Mouse (Mus musculus) hindbrain, embryonic 11.5 days (tissue): Measurements from ENCODE around the gene E4f1. TPM values are rescaled to one million over a fixed set of nuclear protein-coding genes. Genes with fewer than 3 reads are reported as not detected.
A peak's percentile ranks its signal among the peaks of the same experiment; 100 is the strongest.
"Not testable (repeated sequence)": the region's sequence is repeated elsewhere in the genome, so short reads cannot be mapped to it uniquely, and the experiment has no call there.

Source experiments
- ATAC-seq: fragments of 200-750 bp; cut with Nextera tagmentation; 2 replicates; pipeline ENCODE4 v1.8.0; 2017; ENCODE audit warnings: mild to moderate bottlenecking, moderate TSS enrichment, moderate library complexity; ENCODE audit not compliant: low FRiP score
- DNase-seq: peaks from one replicate; pipeline ENCODE4 v3.0.0-alpha.2; 2015; ENCODE audit warnings: low spot score
- H3K27ac ChIP-seq: fragments of 300-500 bp; sonication (generic); 2 replicates; pipeline ENCODE4 v1.5.1; 2014; ENCODE audit warnings: mild to moderate bottlenecking, low read depth, low read length
- H3K27me3 ChIP-seq: fragments of 300-500 bp; sonication (generic); 2 replicates; pipeline ENCODE4 v1.6.1; 2014; ENCODE audit warnings: mild to moderate bottlenecking, low read length, moderate library complexity, mixed read lengths; ENCODE audit not compliant: control insufficient read depth, insufficient read depth
- H3K36me3 ChIP-seq: fragments of 300-500 bp; sonication (generic); 2 replicates; pipeline ENCODE4 v1.6.1; 2014; ENCODE audit warnings: mild to moderate bottlenecking, low read length, moderate library complexity, mixed read lengths; ENCODE audit not compliant: control insufficient read depth, insufficient read depth
- H3K4me1 ChIP-seq: fragments of 300-500 bp; sonication (generic); replicated peaks from 2 replicates; pipeline ENCODE4 v1.6.1; 2014; ENCODE audit warnings: low read length, mixed read lengths; ENCODE audit not compliant: control insufficient read depth, insufficient read depth
- H3K4me2 ChIP-seq: fragments of 300-500 bp; sonication (generic); replicated peaks from 2 replicates; pipeline ENCODE4 v1.6.1; 2014; ENCODE audit warnings: mild to moderate bottlenecking, low read depth, low read length
- H3K4me3 ChIP-seq: fragments of 300-500 bp; sonication (generic); 2 replicates; pipeline ENCODE4 v1.5.1; 2014; ENCODE audit warnings: low read depth, low read length
- H3K9ac ChIP-seq: fragments of 300-500 bp; sonication (generic); 2 replicates; pipeline ENCODE4 v1.6.1; 2014; ENCODE audit warnings: low read depth, low read length
- H3K9me3 ChIP-seq: fragments of 300-500 bp; sonication (generic); 2 replicates; pipeline ENCODE4 v1.6.1; 2016; ENCODE audit warnings: low read length; ENCODE audit not compliant: control insufficient read depth
- WGBS: fragments of 180-500 bp; shearing (Covaris S2); extraction: QIAGEN DNeasy Blood & Tissue Kit; methylation state at CpG from one replicate; pipeline ENCODE4 v1.1.7; 2014; 5-methylcytosine and 5-hydroxymethylcytosine counted together
- polyA plus RNA-seq: library from polyadenylated mRNA; unstranded; fragments of >200 nt; fragmentation: Nextera tagmentation; extraction: Ambion mirVana; gene quantifications from 2 replicates; pipeline ENCODE4 v1.2.1, GENCODE M21; 2014

The E4f1 gene
- polyA plus RNA-seq, 1 experiment from 2014 or later: 19.9 TPM

- not testable (repeated sequence) for DNase-seq, H3K4me3 ChIP-seq, H3K27me3 ChIP-seq, H3K9me3 ChIP-seq, ATAC-seq, H3K4me2 ChIP-seq, H3K9ac ChIP-seq, H3K27ac ChIP-seq, H3K4me1 ChIP-seq
- 99% methylated on average over 4 of the region's 8 CpGs for whole genome bisulfite sequencing
- H3K36me3 ChIP-seq: peaks cover 21% of the 10 kb centered on the region
Measured at GRCm38 (mm10) chr17:24425326-24425725, 44.8 kb downstream of the E4f1 start.

- no peak overlapping the region for H3K9ac ChIP-seq
- peaks cover 21% of the 10 kb centered on the region for H3K36me3 ChIP-seq
- no peaks in the 10 kb centered on the region for H3K4me1 ChIP-seq
- DNase-seq (no peak), ATAC-seq (no peak)
- H3K4me2 ChIP-seq: no peak overlapping the region
- no peaks in the 10 kb centered on the region for H3K9me3 ChIP-seq
- no peak overlapping the region for H3K27ac ChIP-seq
- WGBS: 94% methylated on average over 5 of the region's 5 CpGs
- H3K27me3 ChIP-seq: no peaks in the 10 kb centered on the region
- no peak overlapping the region for H3K4me3 ChIP-seq
Measured at GRCm38 (mm10) chr17:24424489-24424888, 45.6 kb downstream of the E4f1 start.

DNA sequence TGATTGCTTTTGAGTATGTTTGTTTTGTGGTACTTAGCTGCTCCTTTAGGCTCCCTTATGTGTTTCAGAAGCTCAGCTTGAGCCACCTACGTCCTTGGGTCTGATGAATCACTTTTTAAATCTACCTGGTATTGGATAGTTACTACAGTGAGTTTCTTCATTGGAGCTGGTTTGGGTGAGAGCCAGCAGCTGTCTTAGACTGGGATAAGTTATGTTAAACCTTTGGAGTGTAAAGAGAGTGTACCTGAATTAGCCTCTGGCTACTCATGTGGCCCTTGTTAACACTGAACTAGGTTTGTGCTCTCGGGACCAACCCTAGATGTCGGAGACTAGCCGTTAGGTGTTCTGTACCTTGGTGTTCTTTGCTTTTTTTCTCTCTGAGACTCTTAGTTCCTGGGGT is 47.0 kb downstream of the E4f1 start:
- 95% methylated on average over 4 of the region's 4 CpGs for WGBS
- ATAC-seq (no peak), DNase-seq (no peak)
- no peak overlapping the region for H3K4me2 ChIP-seq
- no peaks in the 10 kb centered on the region for H3K27me3 ChIP-seq
- peaks cover 23% of the 10 kb centered on the region for H3K36me3 ChIP-seq
- H3K9me3 ChIP-seq: no peaks in the 10 kb centered on the region
- H3K27ac ChIP-seq: no peak overlapping the region
- no peak overlapping the region for H3K4me3 ChIP-seq
- H3K9ac ChIP-seq: no peak overlapping the region
- H3K4me1 ChIP-seq: no peaks in the 10 kb centered on the region

DNA sequence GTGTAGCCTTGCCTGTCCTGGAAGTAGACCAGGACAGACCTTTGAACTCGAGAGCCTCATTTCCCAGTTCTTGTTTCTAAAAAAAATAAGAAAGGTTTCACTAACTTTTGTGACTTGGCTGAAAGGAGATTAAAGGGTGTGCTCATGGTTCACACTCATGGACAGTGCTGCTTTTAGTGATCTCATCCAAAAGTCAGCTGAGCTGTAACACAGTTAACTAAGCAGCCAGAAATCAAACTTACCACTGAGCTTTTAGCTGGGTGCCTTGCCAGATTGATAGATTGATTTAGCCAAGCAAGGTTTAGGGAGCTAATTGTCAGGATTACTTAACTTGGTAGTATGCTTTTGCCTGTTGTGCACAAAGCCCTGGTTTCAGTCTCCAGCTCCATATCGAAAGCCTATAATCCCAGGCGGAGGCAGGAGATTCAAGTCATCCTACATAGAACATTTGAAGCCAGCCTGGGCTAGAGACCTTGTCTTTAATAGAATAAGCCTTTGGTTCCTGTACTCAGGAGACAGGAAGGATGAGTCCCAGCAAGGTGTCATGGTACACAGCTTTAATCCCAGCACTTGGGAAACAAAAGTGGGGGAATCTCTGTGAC is 54.0 kb downstream of the E4f1 start:
- no peak overlapping the region for H3K9ac ChIP-seq
- H3K4me3 ChIP-seq: peak overlapping the region; percentile 96; the same call in 1 of the 2 replicates
- no peak overlapping the region for H3K27ac ChIP-seq
- peak overlapping the region; percentile 96 for H3K4me2 ChIP-seq
- no peaks in the 10 kb centered on the region for H3K9me3 ChIP-seq
- no peaks in the 10 kb centered on the region for H3K27me3 ChIP-seq
- H3K36me3 ChIP-seq: peaks cover 6% of the 10 kb centered on the region
- H3K4me1 ChIP-seq: 0 out of 2 replicates have a peak, but pooled peaks cover 5% of the 10 kb centered on the region
- DNase-seq (no peak), ATAC-seq (no peak)
- WGBS: 89% methylated on average over 3 of the region's 3 CpGs

DNA sequence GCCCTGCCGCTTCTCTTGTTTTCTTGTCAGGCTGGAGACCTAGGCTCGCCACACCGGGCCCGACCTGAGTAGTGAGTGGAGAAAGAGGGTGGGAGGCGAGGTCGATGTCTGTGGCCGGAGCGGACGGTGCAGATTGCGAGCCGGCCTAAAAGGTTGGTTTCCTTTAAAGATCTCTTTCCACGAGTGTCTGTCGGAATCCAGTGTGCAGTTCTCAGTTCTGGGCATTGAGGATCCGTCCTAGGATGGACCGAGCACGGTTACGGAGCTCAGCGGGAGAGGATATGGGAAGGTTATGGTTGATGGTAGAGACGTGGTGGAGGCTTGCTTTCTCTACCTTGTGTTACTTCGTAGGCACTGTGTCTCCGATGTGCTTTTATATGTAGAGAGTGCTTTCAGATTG is 55.1 kb downstream of the E4f1 start:
- WGBS: under 1% methylated on average over 21 of the region's 21 CpGs
- H3K36me3 ChIP-seq: 0 out of 2 replicates have a peak, but pooled peaks cover 2% of the 10 kb centered on the region
- H3K9me3 ChIP-seq: no peaks in the 10 kb centered on the region
- peak overlapping the region; percentile 96 for H3K4me3 ChIP-seq
- H3K4me1 ChIP-seq: 0 out of 2 replicates have a peak, but pooled peaks cover 5% of the 10 kb centered on the region
- peak overlapping the region; percentile 96 for H3K4me2 ChIP-seq
- peak overlapping the region; percentile 94 for H3K9ac ChIP-seq
- ATAC-seq (no peak), DNase-seq (no peak)
- H3K27ac ChIP-seq: peak overlapping the region; percentile 88
- no peaks in the 10 kb centered on the region for H3K27me3 ChIP-seq

DNA sequence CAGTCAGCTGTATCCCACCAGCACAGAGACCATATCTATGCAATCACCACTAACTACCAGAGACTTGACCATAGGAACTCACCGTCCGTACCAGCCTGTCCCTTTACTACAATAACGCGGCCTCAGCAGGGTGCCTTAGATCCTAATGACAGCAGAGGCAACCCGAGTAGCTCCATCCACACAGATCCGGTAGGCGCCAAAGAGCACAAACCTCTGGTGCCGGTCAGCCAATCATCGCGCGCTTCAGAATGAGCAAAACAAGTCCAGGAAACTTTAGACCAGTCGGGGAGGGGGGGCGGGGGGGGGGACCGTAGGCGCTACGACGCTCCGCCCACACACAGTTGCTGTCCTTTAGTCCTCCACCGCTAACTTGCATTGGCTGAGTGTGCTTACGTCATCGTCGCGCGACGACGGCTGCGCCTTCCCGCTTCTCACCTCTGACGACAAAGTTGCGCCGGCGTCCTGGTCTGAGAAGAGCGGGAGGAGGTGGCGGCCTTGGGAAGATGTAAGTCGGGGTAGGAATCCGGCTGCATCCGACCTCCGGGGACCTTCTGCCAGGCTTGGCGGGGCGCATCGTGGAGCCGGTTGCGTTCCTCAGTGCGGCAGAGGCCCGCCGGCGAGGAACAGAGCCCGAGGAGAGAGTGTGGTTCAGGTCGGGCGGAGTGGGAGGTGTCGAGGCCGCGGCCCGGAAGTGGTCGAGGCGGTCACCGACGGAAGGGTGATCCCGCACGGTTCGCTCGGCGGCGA is 55.7 kb downstream of the E4f1 start, which contains the start of gene Rnps1:
Gene Rnps1, plus strand, starts transcription at position 336 of the 747 bp plus-strand sequence.
- under 1% methylated on average over 64 of the region's 64 CpGs for WGBS
- ATAC-seq: peak; percentile 96
- H3K36me3 ChIP-seq: 0 out of 2 replicates have a peak, but pooled peaks cover 5% of the 10 kb centered on the region

DNA sequence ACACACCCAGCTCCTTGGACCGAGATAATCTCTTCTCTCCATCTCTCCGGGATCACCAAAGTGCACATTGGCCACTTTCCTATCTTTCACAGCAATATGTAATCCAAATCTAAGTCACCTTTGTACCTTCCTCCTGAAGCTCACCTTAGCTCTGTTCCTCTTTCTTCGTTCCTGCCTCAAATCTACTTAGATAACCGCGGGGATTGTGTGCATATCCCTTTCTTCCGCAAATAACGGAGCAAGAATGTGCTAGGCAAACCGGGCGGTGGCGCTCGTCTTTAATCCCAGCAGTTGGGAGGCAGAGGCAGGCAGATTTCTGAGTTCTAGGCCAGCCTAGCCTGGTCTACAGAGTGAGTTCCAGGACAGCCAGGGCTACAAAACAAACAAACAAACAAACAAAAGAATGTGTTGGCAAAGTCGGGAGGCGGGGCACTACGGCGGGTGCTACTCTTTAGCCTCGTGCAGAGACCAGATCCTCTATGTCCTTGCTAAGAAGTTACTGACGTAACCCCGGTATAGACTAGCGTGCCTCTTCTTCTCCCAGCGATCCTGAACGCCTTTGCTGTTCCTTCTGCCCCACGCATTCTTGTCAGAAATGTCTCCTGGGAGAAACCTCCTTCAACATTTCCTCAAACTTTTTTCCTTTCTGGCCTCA is 56.4 kb downstream of the E4f1 start:
- 34% methylated on average over 22 of the region's 22 CpGs for WGBS
- peak overlapping the region; percentile 75 for H3K4me2 ChIP-seq
- DNase-seq (no peak), ATAC-seq (peak; percentile 53)
- peak overlapping the region; percentile 62; the same call in 1 of the 2 replicates for H3K27ac ChIP-seq
- H3K4me3 ChIP-seq: peak overlapping the region; percentile 96
- 0 out of 2 replicates have a peak, but pooled peaks cover 5% of the 10 kb centered on the region for H3K4me1 ChIP-seq
- H3K27me3 ChIP-seq: no peaks in the 10 kb centered on the region
- peak overlapping the region; percentile 75 for H3K9ac ChIP-seq
- no peaks in the 10 kb centered on the region for H3K9me3 ChIP-seq
- H3K36me3 ChIP-seq: 0 out of 2 replicates have a peak, but pooled peaks cover 3% of the 10 kb centered on the region

More for the DNA sequence above, 55.7 kb downstream of the E4f1 start, which contains the start of gene Rnps1:
- Histone ChIP-seq H3K4me1 (0 out of 2 replicates have a peak, but pooled peaks cover 5% of the 10 kb centered on the region), H3K4me3 (peak within 1 kb of the TSS; percentile 96), H3K9me3 (no peaks in the 10 kb centered on the region), H3K4me2 (peak within 1 kb of the TSS; percentile 96), H3K27me3 (no peaks in the 10 kb centered on the region), H3K9ac (peak within 1 kb of the TSS; percentile 94), H3K27ac (peak within 1 kb of the TSS; percentile 88)
- DNase-seq: peak; percentile 99

- WGBS: 87% methylated on average over 12 of the region's 12 CpGs
- Histone ChIP-seq H3K9me3 (no peaks in the 10 kb centered on the region), H3K27me3 (no peaks in the 10 kb centered on the region), H3K27ac (no peak overlapping the region), H3K4me3 (no peak overlapping the region), H3K9ac (no peak overlapping the region), H3K4me2 (no peak overlapping the region), H3K4me1 (no peaks in the 10 kb centered on the region), H3K36me3 (0 out of 2 replicates have a peak, but pooled peaks cover 3% of the 10 kb centered on the region)
- no peak for ATAC-seq
- no peak for DNase-seq
Measured at GRCm38 (mm10) chr17:24407116-24407803, 62.9 kb downstream of the E4f1 start.
